Mouse (Mus musculus): ENCODE results near the gene Dhcr24. TPM values are rescaled to one million over a fixed set of nuclear protein-coding genes. Genes with fewer than 3 reads are reported as not detected.
A peak's percentile ranks its signal among the peaks of the same experiment; 100 is the strongest.

The Dhcr24 gene
- 5.8 and 5.9 TPM in 2 replicates for polyA plus RNA-seq (2016; fragmentation: Nextera tagmentation; extraction: Ambion mirVana)

DNA sequence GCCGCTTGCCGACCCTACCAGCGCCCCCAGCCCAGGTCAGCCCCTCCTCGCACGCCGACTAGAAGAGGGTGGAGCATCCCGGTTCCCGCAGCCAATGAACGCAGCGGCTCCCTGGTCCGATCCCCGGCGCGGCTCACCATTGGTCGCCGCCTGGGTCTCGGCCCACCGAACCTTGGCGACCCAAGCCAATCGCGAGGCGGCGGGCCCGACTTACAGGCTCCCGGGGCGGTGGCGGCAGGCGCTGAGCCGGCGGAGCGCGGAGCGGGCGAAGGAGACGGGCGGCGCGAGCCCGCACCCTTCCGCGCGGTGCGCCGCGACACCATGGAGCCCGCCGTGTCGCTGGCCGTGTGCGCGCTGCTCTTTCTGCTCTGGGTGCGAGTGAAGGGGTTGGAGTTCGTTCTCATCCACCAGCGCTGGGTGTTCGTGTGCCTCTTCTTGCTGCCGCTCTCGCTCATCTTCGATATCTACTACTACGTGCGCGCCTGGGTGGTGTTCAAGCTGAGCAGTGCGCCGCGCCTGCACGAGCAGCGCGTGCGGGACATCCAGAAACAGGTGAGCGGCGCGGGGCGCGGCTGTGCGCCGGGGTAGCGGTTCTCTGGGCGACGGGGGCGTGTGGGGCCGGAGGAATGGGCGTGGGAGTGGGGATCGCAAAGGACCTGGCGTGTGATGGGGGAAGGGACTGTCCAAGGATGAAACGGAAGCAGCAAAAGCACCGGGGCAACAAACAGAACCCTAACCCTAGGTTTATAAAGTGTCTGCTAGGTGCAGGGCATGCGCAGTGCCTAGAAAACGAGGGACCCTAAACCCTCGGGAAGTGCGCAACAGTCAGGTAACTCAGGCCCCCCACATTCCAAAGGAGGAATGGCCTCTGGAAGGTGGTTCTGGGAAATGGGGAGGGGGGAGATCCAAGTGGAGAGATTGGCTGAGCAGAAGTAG is at the start of gene Dhcr24:
Dhcr24 (plus strand) TSS at position 193 of the 936 bp plus-strand sequence.
- peaks cover 45% of the 10 kb centered on the region for H3K4me1 ChIP-seq
- WGBS (ENCODE audit: insufficient replicate concordance), result under 1% methylated on average over 83 of the region's 89 CpGs
- no peaks in the 10 kb centered on the region for H3K9me3 ChIP-seq (replicated peaks)
- H3K4me3 ChIP-seq, result peak within 1 kb of the TSS; percentile 83
- H3K4me2 ChIP-seq, result peak within 1 kb of the TSS; percentile 99
- H3K27ac ChIP-seq, result peak within 1 kb of the TSS; percentile 89
- no peaks in the 10 kb centered on the region for H3K27me3 ChIP-seq (replicated peaks)
- H3K9ac ChIP-seq, result peak within 1 kb of the TSS; percentile 87
- peaks cover 32% of the 10 kb centered on the region for H3K36me3 ChIP-seq
- peak; percentile 97 for ATAC-seq

DNA sequence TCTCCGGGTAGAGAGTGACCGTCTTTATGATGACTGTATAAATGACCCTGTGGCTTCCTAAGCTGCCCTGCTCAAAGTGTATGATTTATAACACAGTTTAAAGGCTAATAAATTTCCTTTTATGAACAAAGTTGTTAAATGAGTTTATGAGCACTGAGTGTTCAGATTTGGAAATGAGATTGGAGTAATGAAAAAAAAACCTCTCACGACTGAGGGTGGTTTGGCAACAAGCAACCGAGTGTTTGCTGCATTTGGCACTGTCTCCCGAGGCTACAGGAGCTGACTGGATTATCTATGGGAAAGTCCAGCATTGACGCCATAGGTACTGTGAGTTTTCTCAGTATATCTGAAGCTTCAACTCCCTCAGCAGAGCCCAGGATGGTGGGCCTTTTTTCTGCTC is 46.2 kb upstream of the Dhcr24 start:
- no peak overlapping the region for H3K4me2 ChIP-seq
- WGBS (ENCODE audit: insufficient replicate concordance), result 63% methylated on average over 6 of the region's 6 CpGs
- no peak overlapping the region for H3K9ac ChIP-seq
- no peaks in the 10 kb centered on the region for H3K4me1 ChIP-seq
- H3K9me3 ChIP-seq (replicated peaks), result no peaks in the 10 kb centered on the region
- H3K27me3 ChIP-seq (replicated peaks), result peaks cover 4% of the 10 kb centered on the region; the same call in 1 of the 2 replicates
- no peak overlapping the region for H3K27ac ChIP-seq
- ATAC-seq, result no peak
- H3K4me3 ChIP-seq, result no peak overlapping the region
- H3K36me3 ChIP-seq, result no peaks in the 10 kb centered on the region

DNA sequence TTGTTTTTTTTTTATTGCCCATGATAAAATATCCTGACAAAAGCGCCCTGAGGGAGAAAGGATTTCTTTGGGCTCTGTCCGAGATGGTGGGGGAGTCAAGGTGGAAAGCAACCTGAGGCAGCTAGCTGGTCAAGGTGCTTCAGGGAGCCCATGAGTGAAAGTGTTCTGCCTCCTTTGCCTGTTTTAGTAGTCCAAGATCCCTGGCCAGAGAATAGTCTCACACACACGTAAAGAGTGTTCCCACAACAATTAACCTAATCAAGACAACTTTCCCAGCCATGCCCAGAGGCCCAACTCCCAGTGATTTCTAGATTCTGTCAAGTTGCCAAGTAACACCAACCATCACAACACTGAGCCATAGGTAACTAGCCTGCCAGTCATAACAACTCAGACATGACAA is 38.3 kb upstream of the Dhcr24 start:
- Histone ChIP-seq H3K9ac (no peak overlapping the region), H3K27me3 (replicated peaks) (no peaks in the 10 kb centered on the region; the same call in 1 of the 2 replicates), H3K4me2 (no peak overlapping the region), H3K36me3 (no peaks in the 10 kb centered on the region), H3K4me1 (no peaks in the 10 kb centered on the region), H3K27ac (no peak overlapping the region), H3K4me3 (no peak overlapping the region), H3K9me3 (replicated peaks) (no peaks in the 10 kb centered on the region)
- no peak for ATAC-seq
- WGBS (ENCODE audit: insufficient replicate concordance), result 65% methylated on average over 3 of the region's 3 CpGs

DNA sequence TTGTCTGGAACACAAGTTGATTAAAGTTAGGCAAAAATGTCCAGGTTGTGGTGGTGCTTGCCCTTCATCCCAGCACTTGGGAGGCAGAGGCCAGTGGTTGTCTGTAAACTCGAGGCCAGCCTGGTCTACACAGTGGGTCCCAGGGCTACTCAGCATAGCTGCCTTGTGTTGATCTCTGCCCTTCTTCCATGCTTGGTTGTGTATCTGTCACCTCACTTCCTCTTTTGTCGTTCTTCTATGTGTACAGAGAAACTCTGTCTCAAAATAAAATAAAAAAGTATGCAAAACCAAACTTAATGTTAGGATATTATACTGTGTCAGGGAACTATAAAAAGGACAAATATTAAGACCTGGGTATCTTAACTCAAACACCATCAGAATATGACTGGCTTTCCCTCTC is 36.7 kb upstream of the Dhcr24 start:
- Histone ChIP-seq H3K27me3 (replicated peaks) (no peaks in the 10 kb centered on the region; the same call in 1 of the 2 replicates), H3K4me3 (no peak overlapping the region), H3K36me3 (no peaks in the 10 kb centered on the region), H3K9ac (no peak overlapping the region), H3K9me3 (replicated peaks) (no peaks in the 10 kb centered on the region), H3K4me1 (peaks cover under 1% of the 10 kb centered on the region; the same call in 1 of the 2 replicates), H3K4me2 (no peak overlapping the region), H3K27ac (no peak overlapping the region)
- 18% methylated on average over 2 of the region's 2 CpGs for WGBS (ENCODE audit: insufficient replicate concordance)
- ATAC-seq, result no peak

DNA sequence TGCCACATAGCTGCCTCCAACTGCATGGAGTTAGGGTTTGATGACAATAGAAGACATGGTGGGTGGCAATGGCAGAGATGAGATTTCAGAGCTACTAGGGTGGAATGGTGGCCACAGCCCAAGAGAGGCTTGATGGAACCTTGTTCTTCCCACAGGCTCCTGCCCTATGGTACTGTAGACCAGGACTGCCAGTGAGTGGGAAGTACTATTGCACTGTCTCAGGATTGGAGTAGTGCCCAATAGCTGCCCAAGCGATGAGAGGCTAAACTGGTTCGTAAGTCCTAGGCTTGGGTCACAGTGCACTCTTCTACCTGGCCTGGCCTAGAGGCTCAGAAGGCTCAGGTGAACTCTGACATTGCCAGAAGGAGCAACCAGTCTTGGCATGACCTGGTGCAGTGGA is 35.8 kb upstream of the Dhcr24 start:
- Histone ChIP-seq H3K4me1 (peaks cover 7% of the 10 kb centered on the region), H3K27ac (no peak overlapping the region), H3K27me3 (replicated peaks) (no peaks in the 10 kb centered on the region; the same call in 1 of the 2 replicates), H3K4me2 (no peak overlapping the region), H3K36me3 (no peaks in the 10 kb centered on the region), H3K4me3 (no peak overlapping the region), H3K9me3 (replicated peaks) (no peaks in the 10 kb centered on the region), H3K9ac (no peak overlapping the region)
- WGBS (ENCODE audit: insufficient replicate concordance), result 74% methylated on average over 2 of the region's 2 CpGs
- ATAC-seq, result no peak

DNA sequence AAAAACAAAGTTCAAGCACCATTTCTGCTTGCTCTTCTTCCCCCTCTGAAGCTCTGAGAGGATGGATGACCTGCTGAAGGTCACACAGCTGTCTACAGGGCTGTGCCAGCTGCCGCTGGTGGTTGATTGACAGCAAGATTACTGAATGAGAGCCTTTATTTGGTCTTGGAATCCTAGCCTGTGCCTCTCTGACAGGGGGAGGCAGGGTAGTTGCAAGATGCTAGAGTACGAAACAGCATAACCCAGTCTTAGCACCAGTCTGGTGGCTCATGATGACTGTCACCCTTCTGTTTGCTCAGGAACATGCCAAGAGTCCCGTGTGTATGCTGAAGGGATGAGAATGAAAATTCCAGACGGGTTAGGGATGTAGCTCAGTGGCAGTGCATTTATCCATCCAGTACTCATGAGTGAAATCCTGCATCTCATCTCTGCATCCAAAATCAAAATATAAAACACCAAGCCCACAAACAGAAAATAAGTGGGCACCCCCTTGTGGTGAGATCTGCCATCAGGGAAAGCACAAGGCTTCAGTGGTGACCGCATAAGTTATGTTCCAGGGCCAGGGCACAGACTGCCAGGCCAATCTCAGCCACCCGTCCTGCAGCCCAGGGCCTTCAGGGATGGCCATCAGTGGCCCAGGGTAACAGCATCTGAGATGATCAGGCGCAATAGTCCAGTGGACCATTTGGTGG is 32.8 kb upstream of the Dhcr24 start:
- H3K4me2 ChIP-seq, result no peak overlapping the region
- H3K9ac ChIP-seq, result no peak overlapping the region
- peaks cover 7% of the 10 kb centered on the region for H3K4me1 ChIP-seq
- no peak for ATAC-seq
- H3K27ac ChIP-seq, result no peak overlapping the region
- H3K27me3 ChIP-seq (replicated peaks), result no peaks in the 10 kb centered on the region; the same call in 1 of the 2 replicates
- WGBS (ENCODE audit: insufficient replicate concordance), result 65% methylated on average over 7 of the region's 7 CpGs
- H3K4me3 ChIP-seq, result no peak overlapping the region
- no peaks in the 10 kb centered on the region for H3K9me3 ChIP-seq (replicated peaks)
- H3K36me3 ChIP-seq, result no peaks in the 10 kb centered on the region

DNA sequence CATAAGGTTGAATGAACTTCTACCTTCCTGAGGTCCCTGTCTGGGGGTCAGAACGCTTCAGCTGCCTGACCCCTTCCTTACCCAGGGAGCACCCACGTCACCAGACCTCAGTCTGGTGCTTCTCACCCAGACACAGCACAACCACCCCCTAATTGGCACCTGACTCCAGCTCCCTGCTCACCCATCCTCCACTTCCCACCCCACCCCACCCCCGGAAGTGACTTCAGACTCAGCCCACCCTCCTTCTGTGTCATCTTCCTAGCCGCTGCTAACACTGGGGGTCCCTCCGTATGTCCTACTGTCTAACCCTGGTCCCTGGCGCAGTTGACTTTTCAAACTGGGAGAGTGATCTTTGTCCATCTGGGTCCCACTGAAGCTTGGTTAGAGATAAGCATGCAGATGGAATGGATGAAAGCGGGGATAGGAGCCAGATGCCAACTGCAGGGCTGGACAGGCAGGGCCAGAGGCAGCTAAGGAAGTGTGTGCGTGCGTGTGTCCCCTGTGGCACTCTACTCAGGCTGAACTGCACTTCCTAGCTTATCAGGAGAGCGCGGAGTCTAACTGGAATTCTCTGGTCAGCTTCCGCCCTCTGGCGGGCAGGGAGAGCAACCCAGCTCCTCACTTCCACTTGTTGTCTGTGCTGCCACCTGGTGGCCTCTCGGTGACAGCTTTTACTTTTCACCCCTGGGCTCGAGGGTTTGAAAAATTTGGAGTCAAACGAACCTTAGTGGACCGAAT is 31.3 kb upstream of the Dhcr24 start:
- peak; percentile 84 for ATAC-seq
- peak overlapping the region; percentile 62 for H3K4me2 ChIP-seq
- peaks cover 7% of the 10 kb centered on the region for H3K4me1 ChIP-seq
- no peak overlapping the region for H3K27ac ChIP-seq
- no peaks in the 10 kb centered on the region; the same call in 1 of the 2 replicates for H3K27me3 ChIP-seq (replicated peaks)
- no peaks in the 10 kb centered on the region for H3K9me3 ChIP-seq (replicated peaks)
- H3K36me3 ChIP-seq, result no peaks in the 10 kb centered on the region
- H3K4me3 ChIP-seq, result peak overlapping the region; percentile 27; the same call in 1 of the 2 replicates
- H3K9ac ChIP-seq, result 0 out of 2 replicates have a peak overlapping the region, but pooled peaks have one; percentile 18
- WGBS (ENCODE audit: insufficient replicate concordance), result 16% methylated on average over 17 of the region's 17 CpGs

DNA sequence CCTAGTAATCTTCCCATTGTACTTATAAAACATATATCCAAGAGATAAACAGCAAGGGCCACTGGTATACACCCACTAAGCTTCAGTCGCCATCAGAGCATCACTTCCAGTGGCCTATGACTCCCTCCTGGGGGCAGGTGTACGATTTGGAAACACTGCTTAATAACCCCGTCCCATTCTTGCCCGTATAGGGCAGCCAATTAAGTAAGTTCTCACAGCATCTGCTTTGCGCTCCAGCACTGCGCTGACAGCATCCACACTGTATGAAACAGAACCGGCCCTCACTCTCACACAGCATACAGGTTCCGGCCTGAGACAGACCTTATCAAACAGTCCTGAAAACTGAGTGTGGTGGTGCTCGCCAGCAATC is 30.7 kb upstream of the Dhcr24 start:
- Histone ChIP-seq H3K27me3 (replicated peaks) (peaks cover 3% of the 10 kb centered on the region; the same call in 1 of the 2 replicates), H3K4me3 (no peak overlapping the region), H3K9ac (no peak overlapping the region), H3K9me3 (replicated peaks) (no peaks in the 10 kb centered on the region), H3K36me3 (no peaks in the 10 kb centered on the region), H3K27ac (no peak overlapping the region), H3K4me1 (peaks cover 7% of the 10 kb centered on the region), H3K4me2 (no peak overlapping the region)
- WGBS (ENCODE audit: insufficient replicate concordance), result 55% methylated on average over 9 of the region's 9 CpGs
- peak; percentile 38 for ATAC-seq

DNA sequence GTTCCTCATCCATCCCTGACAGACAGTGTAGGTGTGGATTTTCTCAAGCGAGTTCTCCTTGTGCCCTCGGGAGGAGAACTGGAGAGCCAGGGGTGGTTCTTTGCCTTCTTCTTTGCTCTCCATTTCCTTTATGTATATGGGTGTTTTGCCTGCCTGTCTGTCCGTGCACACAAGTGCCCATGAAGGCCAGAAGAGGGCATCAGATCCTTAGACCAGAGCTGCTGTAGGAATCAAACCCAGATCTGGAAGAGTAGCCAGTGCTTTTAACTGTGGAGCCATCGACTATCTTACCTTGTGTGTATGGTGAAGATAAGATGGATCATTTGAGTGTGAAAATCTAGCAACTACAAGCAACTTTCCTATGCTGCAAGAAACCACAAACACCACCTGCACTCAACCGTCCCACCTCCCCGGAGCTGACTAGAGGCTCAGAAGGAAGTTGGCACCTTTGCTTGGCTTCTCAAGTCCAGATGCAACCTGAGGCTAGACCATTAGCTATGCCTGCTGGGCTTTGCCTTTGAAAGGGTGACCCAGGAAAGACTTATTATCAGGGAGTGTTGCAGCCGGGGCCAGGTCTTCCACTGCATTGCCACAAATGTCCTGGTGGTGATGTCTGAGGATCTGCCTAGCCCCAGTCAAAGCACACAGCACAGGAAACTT is 27.3 kb upstream of the Dhcr24 start:
- 23% methylated on average over 7 of the region's 7 CpGs for WGBS (ENCODE audit: insufficient replicate concordance)
- Histone ChIP-seq H3K4me2 (no peak overlapping the region), H3K9me3 (replicated peaks) (no peaks in the 10 kb centered on the region), H3K4me3 (no peak overlapping the region), H3K27ac (no peak overlapping the region), H3K4me1 (peaks cover 7% of the 10 kb centered on the region), H3K27me3 (replicated peaks) (0 out of 2 replicates have a peak, but pooled peaks cover 5% of the 10 kb centered on the region), H3K9ac (no peak overlapping the region), H3K36me3 (no peaks in the 10 kb centered on the region)
- no peak for ATAC-seq

DNA sequence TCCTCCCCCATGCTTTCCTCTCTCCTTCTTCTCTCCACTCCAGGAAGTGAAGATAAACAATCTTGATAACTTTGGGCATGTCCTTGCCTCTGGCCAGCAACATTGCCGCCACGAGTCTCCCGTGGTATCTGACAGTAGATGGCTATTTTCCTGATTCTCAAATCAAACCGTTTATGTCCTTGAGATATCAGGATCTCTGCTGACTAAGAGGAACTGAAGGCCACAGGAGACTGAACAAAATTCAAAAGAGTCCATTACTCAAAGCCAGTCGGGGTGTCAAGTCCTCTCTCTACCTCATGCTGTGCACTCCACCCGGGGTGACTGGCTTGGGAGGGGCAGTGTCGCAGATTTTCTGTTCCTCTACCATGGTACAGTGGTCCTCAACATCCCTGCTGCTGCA is 26.6 kb upstream of the Dhcr24 start:
- H3K4me3 ChIP-seq, result no peak overlapping the region
- no peaks in the 10 kb centered on the region for H3K9me3 ChIP-seq (replicated peaks)
- peaks cover 5% of the 10 kb centered on the region for H3K4me1 ChIP-seq
- no peak overlapping the region for H3K4me2 ChIP-seq
- ATAC-seq, result no peak
- H3K9ac ChIP-seq, result no peak overlapping the region
- H3K27me3 ChIP-seq (replicated peaks), result 0 out of 2 replicates have a peak, but pooled peaks cover 5% of the 10 kb centered on the region
- WGBS (ENCODE audit: insufficient replicate concordance), result 31% methylated on average over 7 of the region's 7 CpGs
- no peaks in the 10 kb centered on the region for H3K36me3 ChIP-seq
- H3K27ac ChIP-seq, result no peak overlapping the region

DNA sequence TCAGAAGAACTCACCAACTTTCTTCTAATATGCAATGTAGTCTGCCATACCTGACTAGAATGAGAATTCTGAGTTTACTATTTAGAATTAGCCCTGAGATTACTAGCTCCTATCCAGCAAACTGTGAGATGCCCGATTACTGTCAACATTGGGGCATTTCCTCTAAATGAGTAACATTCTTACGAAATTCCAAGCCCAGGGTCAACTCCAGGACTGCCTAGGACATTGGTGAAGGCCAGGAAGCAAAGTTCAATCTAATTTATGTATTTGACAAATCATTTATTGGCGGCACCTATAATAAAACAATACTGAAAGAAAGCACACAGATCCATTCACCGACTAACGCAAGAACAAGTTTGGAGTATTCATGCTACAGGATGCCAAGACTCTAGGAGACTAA is 21.1 kb upstream of the Dhcr24 start:
- WGBS (ENCODE audit: insufficient replicate concordance), result 68% methylated on average over 5 of the region's 5 CpGs

More for the DNA sequence above, 21.1 kb upstream of the Dhcr24 start:
- Histone ChIP-seq H3K27me3 (replicated peaks) (0 out of 2 replicates have a peak, but pooled peaks cover 4% of the 10 kb centered on the region), H3K27ac (no peak overlapping the region), H3K9ac (no peak overlapping the region), H3K4me1 (no peaks in the 10 kb centered on the region), H3K9me3 (replicated peaks) (no peaks in the 10 kb centered on the region), H3K36me3 (no peaks in the 10 kb centered on the region), H3K4me2 (no peak overlapping the region), H3K4me3 (no peak overlapping the region)
- no peak for ATAC-seq

Data from liver, embryonic 12.5 days (tissue).